ENCODE assay signal across 11 mouse cellular contexts in the genomic region with DNA sequence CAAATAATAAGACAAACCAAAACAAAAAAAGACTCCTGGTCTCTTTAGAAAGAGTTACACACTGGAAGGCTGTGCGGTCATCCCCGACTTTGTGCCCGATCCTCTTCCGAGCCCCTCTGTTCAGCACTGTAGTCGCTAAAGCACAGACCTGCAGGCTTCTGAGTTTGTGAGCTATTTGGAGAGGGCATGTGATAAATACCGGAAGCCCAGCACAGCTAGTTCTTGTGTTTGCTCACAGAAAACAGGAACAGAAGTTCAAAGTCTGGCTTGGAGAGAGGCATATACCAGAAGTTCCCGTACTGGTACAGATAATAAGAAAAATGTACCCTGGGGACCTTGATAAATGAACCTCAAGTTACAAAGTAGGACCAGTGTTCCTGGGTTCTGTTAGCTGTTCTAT. TPM values are rescaled to one million over a fixed set of nuclear protein-coding genes. Genes with fewer than 3 reads are reported as not detected.
DNase-seq lines count a peak whose midpoint lies in the region; ATAC-seq and TF ChIP-seq lines count a peak whose summit lies in the region.
"Had no signal": no experiment of that assay in that cellular context is flagged by ENCODE, and none has a peak within 500 bp of the region (broad histone marks: within the 10 kb centered on the region; RNA-seq: fewer than 3 reads in every experiment).

No protein-coding gene starts in this region.

- no peak overlapping the region for H3K4me3 ChIP-seq in embryonic facial prominence, embryonic 14.5 days (ENCODE audit: low read depth, low read length)
- no peak overlapping the region for H3K4me3 ChIP-seq in liver, embryonic 14.5 days (ENCODE audit: insufficient read depth in 1 of 2, low read depth in 2 of 2, low read length in 2 of 2)
- no peak overlapping the region for H3K4me3 ChIP-seq in stomach, embryonic 16.5 days (replicated peaks; ENCODE audit: low read length)
- H3K4me3 ChIP-seq: forebrain, embryonic 15.5 days had no signal

- no peak overlapping the region for H3K4me2 ChIP-seq in embryonic facial prominence, embryonic 14.5 days (ENCODE audit: low read depth, low read length)
- peak overlapping the region; percentile 20; the same call in 1 of the 2 replicates for H3K4me2 ChIP-seq in liver, embryonic 14.5 days (ENCODE audit: low read depth)
- no peak overlapping the region for H3K4me2 ChIP-seq in stomach, embryonic 16.5 days (ENCODE audit: low read depth, low read length)
- H3K4me2 ChIP-seq: forebrain, embryonic 15.5 days; lung, embryonic 14.5 days had no signal

- no peak for TF ChIP-seq CTCF in liver, embryonic 14.5 days (IDR thresholded peaks at IDR 0.05; ENCODE audit: low read depth)

- TF ChIP-seq EP300 in liver, embryonic 14.5 days (IDR thresholded peaks at IDR 0.05; ENCODE audit: low read depth), result no peak

- no peaks in the 10 kb centered on the region for H3K9me3 ChIP-seq in embryonic facial prominence, embryonic 14.5 days (ENCODE audit: control insufficient read depth, low read length)
- H3K9me3 ChIP-seq in liver, embryonic 14.5 days (ENCODE audit: control insufficient read depth, low read length), result no peaks in the 10 kb centered on the region
- no peaks in the 10 kb centered on the region for H3K9me3 ChIP-seq in stomach, embryonic 16.5 days (replicated peaks; ENCODE audit: control insufficient read depth, low read length)
- H3K9me3 ChIP-seq: forebrain, embryonic 15.5 days had no signal

- H3K4me1 ChIP-seq in embryonic facial prominence, embryonic 14.5 days (ENCODE audit: control insufficient read depth, insufficient read depth, low read length), result peaks cover 6% of the 10 kb centered on the region; the same call in 1 of the 2 replicates
- H3K4me1 ChIP-seq in liver, embryonic 14.5 days (replicated peaks; ENCODE audit: control insufficient read depth in 2 of 2, insufficient read depth in 2 of 2, low read length in 1 of 2), result peaks cover 0 to 16% of the 10 kb centered on the region in 2 experiments; a peak in 2 of 4 replicates
- H3K4me1 ChIP-seq in stomach, embryonic 16.5 days (ENCODE audit: control insufficient read depth, insufficient read depth, low read length), result peaks cover 8% of the 10 kb centered on the region; the same call in 1 of the 2 replicates
- H3K4me1 ChIP-seq: forebrain, embryonic 15.5 days had no signal

- 0 out of 2 replicates have a peak overlapping the region, but pooled peaks have one; percentile 39 for H3K27ac ChIP-seq in embryonic facial prominence, embryonic 14.5 days (replicated peaks; ENCODE audit: low read depth, low read length)
- peak overlapping the region; percentile 22; the same call in 1 of the 2 replicates for H3K27ac ChIP-seq in liver, embryonic 14.5 days
- H3K27ac ChIP-seq in stomach, embryonic 16.5 days (ENCODE audit: low read length), result peak overlapping the region; percentile 47
- H3K27ac ChIP-seq: forebrain, embryonic 15.5 days had no signal

- H3K27me3 ChIP-seq in embryonic facial prominence, embryonic 14.5 days (replicated peaks; ENCODE audit: control insufficient read depth, insufficient read depth, low read length), result no peaks in the 10 kb centered on the region
- no peaks in the 10 kb centered on the region for H3K27me3 ChIP-seq in liver, embryonic 14.5 days (ENCODE audit: control insufficient read depth, insufficient read depth, low read length)
- no peaks in the 10 kb centered on the region for H3K27me3 ChIP-seq in stomach, embryonic 16.5 days (ENCODE audit: control insufficient read depth, insufficient read depth, low read length)
- H3K27me3 ChIP-seq: forebrain, embryonic 15.5 days had no signal

- 54% methylated on average over 7 of the region's 7 CpGs for WGBS in embryonic facial prominence, embryonic 14.5 days
- WGBS in liver, embryonic 14.5 days (ENCODE audit: insufficient replicate concordance), result 37% methylated on average over 7 of the region's 7 CpGs
- 71% methylated on average over 7 of the region's 7 CpGs for WGBS in stomach, embryonic 16.5 days

- DNase-seq in lung, postnatal 36 days, result peak; percentile 43
- DNase-seq in lung, postnatal 14 days, result no peak
- DNase-seq in embryonic facial prominence, embryonic 14.5 days (ENCODE audit: low spot score), result no peak
- DNase-seq in liver, embryonic 14.5 days (ENCODE audit: low read depth in 3 of 3, low spot score in 3 of 3), result peak in 2 of 3 experiments; percentile 13 to 17
- no peak for DNase-seq in cerebellum, adult 11-12 months
- DNase-seq in embryo, embryonic 10.5 days (ENCODE audit: low spot score), result no peak

- H3K9ac ChIP-seq in embryonic facial prominence, embryonic 14.5 days (ENCODE audit: low read depth, low read length), result no peak overlapping the region
- no peak overlapping the region for H3K9ac ChIP-seq in liver, embryonic 14.5 days (replicated peaks)
- H3K9ac ChIP-seq in stomach, embryonic 16.5 days (ENCODE audit: low read length), result no peak overlapping the region
- H3K9ac ChIP-seq: forebrain, embryonic 15.5 days; lung, embryonic 14.5 days had no signal

- no peak for ATAC-seq in embryonic facial prominence, embryonic 14.5 days (ENCODE audit: low read depth)
- peak; percentile 42; the same call in 1 of the 2 replicates for ATAC-seq in liver, embryonic 14.5 days (ENCODE audit: insufficient read depth)
- no peak; the same call in 1 of the 2 replicates for ATAC-seq in stomach, embryonic 16.5 days (ENCODE audit: insufficient read depth, low FRiP score)
- ATAC-seq: activated CD4-positive, CD25-positive, alpha-beta regulatory T cell, adult 4 months; inflammation-experienced regulatory T-cells, adult 6 months had no signal

- peaks cover 32% of the 10 kb centered on the region for H3K36me3 ChIP-seq in embryonic facial prominence, embryonic 14.5 days (ENCODE audit: control insufficient read depth, insufficient read depth, low read length)
- H3K36me3 ChIP-seq in liver, embryonic 14.5 days (replicated peaks; ENCODE audit: control insufficient read depth, insufficient read depth, low read depth), result peaks cover 2% of the 10 kb centered on the region
- H3K36me3 ChIP-seq in stomach, embryonic 16.5 days (ENCODE audit: control insufficient read depth, insufficient read depth, low read length), result peaks cover 8% of the 10 kb centered on the region; the same call in 1 of the 2 replicates

RNA-seq across cellular contexts. Expression of gene Mrln, which starts 9.2 kb away (rescaled TPM):
- 49.9 and 73.9 TPM in 2 replicates for polyA plus RNA-seq in embryonic facial prominence, embryonic 14.5 days (2014; fragmentation: Nextera tagmentation; extraction: Ambion mirVana)
- 0.15 TPM in 1 of 2 replicates, not detected in the other for polyA plus RNA-seq in liver, embryonic 14.5 days (2012; rRNA removed)
- not detected in 2 replicates for polyA plus RNA-seq in liver, embryonic 14.5 days (2014; fragmentation: Nextera tagmentation; extraction: Ambion mirVana)
- polyA plus RNA-seq in stomach, embryonic 16.5 days (2015; fragmentation: Nextera tagmentation; extraction: Ambion mirVana), result 1.1 and 6.1 TPM in 2 replicates
- polyA plus RNA-seq: activated CD4-positive, CD25-positive, alpha-beta regulatory T cell, adult 4 months; inflammation-experienced regulatory T-cells, adult 6 months; lung, embryonic 14.5 days had no signal

RNA-seq across cellular contexts. Expression of gene Slc16a9, which starts 49.6 kb away (rescaled TPM):
- 6.2 and 7.0 TPM in 2 replicates for polyA plus RNA-seq in embryonic facial prominence, embryonic 14.5 days (2014; fragmentation: Nextera tagmentation; extraction: Ambion mirVana)
- polyA plus RNA-seq in liver, embryonic 14.5 days (2012; rRNA removed), result 0.26 and 0.27 TPM in 2 replicates
- 0.28 and 0.39 TPM in 2 replicates for polyA plus RNA-seq in liver, embryonic 14.5 days (2014; fragmentation: Nextera tagmentation; extraction: Ambion mirVana)
- 0.87 and 1.4 TPM in 2 replicates for polyA plus RNA-seq in stomach, embryonic 16.5 days (2015; fragmentation: Nextera tagmentation; extraction: Ambion mirVana)
- polyA plus RNA-seq: activated CD4-positive, CD25-positive, alpha-beta regulatory T cell, adult 4 months; inflammation-experienced regulatory T-cells, adult 6 months had no signal

Comparison
In these comparisons a context has a peak if more than half of its experiments do, and no peak if none do; other contexts are left out.
1. DNase-seq: peak in lung, postnatal 36 days (single experiment) and liver, embryonic 14.5 days (2 of 3); none in lung, postnatal 14 days (single experiment), embryonic facial prominence, embryonic 14.5 days (single experiment), cerebellum, adult 11-12 months (single experiment) and embryo, embryonic 10.5 days (single experiment).
2. Peak in every context shown above with its lines, with median percentiles within 50 percentile points of each other: H3K27ac ChIP-seq.